Mouse (Mus musculus) heart, postnatal 0 days (tissue): Measurements from ENCODE around the gene Hist1h4d.

Experiments used
- CTCF ChIP-seq: IDR thresholded peaks from 2 replicates; pipeline ENCODE4 v1.5.1; 2016; ENCODE audit warnings: antibody characterized with exemption, control low read depth, low read depth
- EP300 ChIP-seq: IDR thresholded peaks from 2 replicates; pipeline ENCODE4 v1.6.1; 2016; ENCODE audit warnings: antibody characterized with exemption, low read depth

DNA sequence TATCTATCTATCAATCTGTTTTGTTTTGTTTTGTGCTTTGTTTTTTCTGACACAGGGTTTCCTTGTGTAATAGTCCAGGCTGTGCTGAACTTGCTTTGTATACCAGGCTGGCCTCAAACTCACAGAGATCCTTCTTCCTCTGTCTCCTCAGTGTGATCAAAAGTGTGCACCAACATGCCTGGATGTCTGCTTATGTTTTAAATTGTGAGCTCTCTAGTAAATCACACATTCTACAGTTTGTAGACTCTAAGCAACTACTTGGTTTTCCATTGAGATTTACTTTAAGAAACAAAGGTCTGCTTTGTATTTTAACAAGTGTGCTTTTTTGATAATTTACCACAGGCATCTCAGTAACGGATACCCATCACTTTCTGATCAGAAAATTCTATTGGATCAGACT, 3.6 kb upstream of the Hist1h4d start:
- no peak for TF ChIP-seq CTCF
- TF ChIP-seq EP300 = no peak
